19 mouse cellular contexts compared by ENCODE assay signal in genomic region chr16:96348070-96348469, GRCm38 (mm10).
DNase-seq lines count a peak whose midpoint lies in the region; ATAC-seq and TF ChIP-seq lines count a peak whose summit lies in the region.
"Had no signal": no experiment of that assay in that cellular context is flagged by ENCODE, and none has a peak within 500 bp of the region (broad histone marks: within the 10 kb centered on the region; RNA-seq: fewer than 3 reads in every experiment).

No protein-coding gene starts in this region.

- H3K4me1 ChIP-seq in kidney, embryonic 14.5 days (ENCODE audit: control insufficient read depth, insufficient read depth, low read length), result peaks cover 7% of the 10 kb centered on the region; the same call in 1 of the 2 replicates
- H3K4me1 ChIP-seq in hindbrain, embryonic 16.5 days (ENCODE audit: control insufficient read depth, insufficient read depth, low read depth, low read length), result no peaks in the 10 kb centered on the region; the same call in none of the 2 replicates
- peaks cover 14% of the 10 kb centered on the region for H3K4me1 ChIP-seq in limb, embryonic 15.5 days
- H3K4me1 ChIP-seq in thymus, adult 2 months (replicated peaks; ENCODE audit: control insufficient read depth, insufficient read depth, low read length), result no peaks in the 10 kb centered on the region
- H3K4me1 ChIP-seq: midbrain, embryonic 13.5 days had no signal

- no peaks in the 10 kb centered on the region for H3K36me3 ChIP-seq in kidney, embryonic 14.5 days (ENCODE audit: control insufficient read depth, insufficient read depth, low read length)
- no peaks in the 10 kb centered on the region for H3K36me3 ChIP-seq in hindbrain, embryonic 16.5 days (ENCODE audit: control insufficient read depth, insufficient read depth, low read length)
- H3K36me3 ChIP-seq in limb, embryonic 15.5 days, result no peaks in the 10 kb centered on the region
- no peaks in the 10 kb centered on the region for H3K36me3 ChIP-seq in thymus, adult 2 months (ENCODE audit: control insufficient read depth, insufficient read depth, low read length)
- H3K36me3 ChIP-seq: G1E; midbrain, embryonic 13.5 days had no signal

- no peak for DNase-seq in kidney, postnatal 10 days
- peak; percentile 57 for DNase-seq in embryo, embryonic 10.5 days (ENCODE audit: low spot score)
- no peak for DNase-seq in thymus, adult 2 months
- DNase-seq in layer of hippocampus, adult 8-10 months (ENCODE audit: low spot score in 2 of 2), result no peak
- DNase-seq in right cerebral cortex, adult 18-20 months, result no peak
- DNase-seq: adrenal gland, postnatal 14 days; cerebellum, postnatal 14 days; heart, adult 18-20 months; heart, postnatal 14 days; kidney, postnatal 14 days; right cerebral cortex, postnatal 14 days; thymus, postnatal 14 days had no signal

- H3K9me3 ChIP-seq in kidney, embryonic 14.5 days (ENCODE audit: control insufficient read depth, low read length), result no peaks in the 10 kb centered on the region
- H3K9me3 ChIP-seq in hindbrain, embryonic 16.5 days (ENCODE audit: control insufficient read depth, low read length), result no peaks in the 10 kb centered on the region
- no peaks in the 10 kb centered on the region for H3K9me3 ChIP-seq in limb, embryonic 15.5 days
- H3K9me3 ChIP-seq: midbrain, embryonic 13.5 days had no signal

- no peak overlapping the region for H3K4me3 ChIP-seq in kidney, embryonic 14.5 days (ENCODE audit: low read length)
- H3K4me3 ChIP-seq in hindbrain, embryonic 16.5 days (ENCODE audit: low read length), result no peak overlapping the region
- H3K4me3 ChIP-seq in limb, embryonic 15.5 days, result no peak overlapping the region
- no peak overlapping the region for H3K4me3 ChIP-seq in thymus, adult 2 months (ENCODE audit: control insufficient read depth, insufficient read depth, low read length)
- H3K4me3 ChIP-seq: erythroblast, embryonic 14.5 days; midbrain, embryonic 13.5 days had no signal

- 31% methylated on average over 11 of the region's 11 CpGs for WGBS in kidney, embryonic 14.5 days
- WGBS in hindbrain, embryonic 16.5 days, result 64% methylated on average over 11 of the region's 11 CpGs
- WGBS in limb, embryonic 15.5 days, result 28% methylated on average over 11 of the region's 11 CpGs
- 66% methylated on average over 11 of the region's 11 CpGs for WGBS in thymus, adult 2 months

- ATAC-seq in kidney, embryonic 14.5 days (ENCODE audit: low FRiP score, low TSS enrichment), result peak; percentile 8; the same call in 1 of the 2 replicates
- no peak for ATAC-seq in hindbrain, embryonic 16.5 days
- ATAC-seq in limb, embryonic 15.5 days (ENCODE audit: insufficient number of reproducible peaks, low FRiP score, low TSS enrichment, low read depth), result no peak

- H3K9ac ChIP-seq in kidney, embryonic 14.5 days (ENCODE audit: low read depth, low read length), result no peak overlapping the region
- no peak overlapping the region for H3K9ac ChIP-seq in hindbrain, embryonic 16.5 days (ENCODE audit: low read depth, low read length)
- no peak overlapping the region for H3K9ac ChIP-seq in limb, embryonic 15.5 days
- H3K9ac ChIP-seq: liver, embryonic 14.5 days; midbrain, embryonic 13.5 days had no signal

- TF ChIP-seq CTCF in thymus, adult 2 months (IDR thresholded peaks at IDR 0.05; ENCODE audit: borderline replicate concordance, control insufficient read depth, extremely low read depth, insufficient read depth, low read length, poor library complexity), result no peak

- H3K4me2 ChIP-seq in kidney, embryonic 14.5 days (replicated peaks; ENCODE audit: low read depth, low read length), result peak overlapping the region; percentile 15
- H3K4me2 ChIP-seq in hindbrain, embryonic 16.5 days (ENCODE audit: low read length), result no peak overlapping the region
- H3K4me2 ChIP-seq in limb, embryonic 15.5 days, result 0 out of 2 replicates have a peak overlapping the region, but pooled peaks have one; percentile 11
- H3K4me2 ChIP-seq: midbrain, embryonic 13.5 days had no signal

- TF ChIP-seq POLR2A in thymus, adult 2 months (IDR thresholded peaks at IDR 0.05; ENCODE audit: control insufficient read depth, extremely low read depth, insufficient read depth, low read length, poor library complexity), result no peak

- no peaks in the 10 kb centered on the region for H3K27me3 ChIP-seq in kidney, embryonic 14.5 days (ENCODE audit: control insufficient read depth, insufficient read depth, low read length)
- H3K27me3 ChIP-seq in hindbrain, embryonic 16.5 days (replicated peaks; ENCODE audit: control insufficient read depth, insufficient read depth, low read length), result no peaks in the 10 kb centered on the region; the same call in 1 of the 2 replicates
- peaks cover 3% of the 10 kb centered on the region; the same call in 1 of the 2 replicates for H3K27me3 ChIP-seq in limb, embryonic 15.5 days
- H3K27me3 ChIP-seq in thymus, adult 2 months (ENCODE audit: control insufficient read depth, insufficient read depth, low read length), result no peaks in the 10 kb centered on the region
- H3K27me3 ChIP-seq: midbrain, embryonic 13.5 days had no signal

- H3K27ac ChIP-seq in kidney, embryonic 14.5 days (ENCODE audit: low read depth, low read length), result no peak overlapping the region
- peak overlapping the region; percentile 9; the same call in 1 of the 2 replicates for H3K27ac ChIP-seq in hindbrain, embryonic 16.5 days (ENCODE audit: low read depth, low read length)
- no peak overlapping the region for H3K27ac ChIP-seq in limb, embryonic 15.5 days
- no peak overlapping the region for H3K27ac ChIP-seq in thymus, adult 2 months (ENCODE audit: control insufficient read depth, insufficient read depth, low read length)
- H3K27ac ChIP-seq: liver, embryonic 14.5 days; midbrain, embryonic 13.5 days had no signal
